Mouse (Mus musculus) spleen, postnatal 4 days (tissue): ENCODE data around the gene Sh3bgrl3.
A peak's percentile ranks its signal among the peaks of the same experiment; 100 is the strongest.

Experiments
- DNase-seq, 2 experiments: peaks; one replicate each; pipeline ENCODE4 v3.0.0; 2022; ENCODE audit warnings: low spot score in 2 of 2

The Sh3bgrl3 gene

GRCm38 (mm10) chr4:134081730-134082386 lies 46.7 kb downstream of the Sh3bgrl3 start:
- peak; percentile 84 to 87 for DNase-seq

GRCm38 (mm10) chr4:134080674-134081073 lies 47.9 kb downstream of the Sh3bgrl3 start:
- peak in 1 of 2 experiments; percentile 55 for DNase-seq

DNA sequence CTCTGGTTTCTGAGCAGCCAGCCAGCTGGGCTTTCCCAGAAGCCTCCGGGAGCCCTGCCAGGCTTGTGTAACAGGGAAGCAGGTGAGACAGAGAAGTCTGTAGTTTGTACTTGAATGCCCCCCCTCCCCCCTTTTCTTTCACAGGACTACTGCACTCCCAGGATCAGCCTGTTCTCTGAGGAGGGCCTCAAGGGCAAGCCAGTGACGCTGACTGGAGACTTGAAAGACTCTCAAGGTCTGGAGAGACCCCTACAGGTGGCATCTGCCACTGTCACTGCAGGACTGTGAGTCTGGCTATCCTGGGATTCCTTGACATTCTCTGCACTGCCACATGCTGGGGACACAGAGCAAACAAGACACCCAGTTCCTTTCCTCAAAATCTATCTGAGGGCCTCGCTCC lies 49.9 kb downstream of the Sh3bgrl3 start:
- DNase-seq, result no peak
